Mouse (Mus musculus) midbrain, embryonic 12.5 days (tissue): Measurements from ENCODE around the gene 1500011B03Rik. TPM values are rescaled to one million over a fixed set of nuclear protein-coding genes. Genes with fewer than 3 reads are reported as not detected.

ENCODE experiments used
- ATAC-seq: fragments of 200-750 bp; cut with Nextera tagmentation; 2 replicates; pipeline ENCODE4 v1.8.0; 2017; ENCODE audit warnings: low read depth, moderate TSS enrichment, moderate library complexity; ENCODE audit not compliant: low FRiP score
- H3K27ac ChIP-seq: fragments of 300-500 bp; sonication (generic); replicated peaks from 2 replicates; pipeline ENCODE4 v1.5.1; 2016; ENCODE audit warnings: mild to moderate bottlenecking
- H3K27me3 ChIP-seq: fragments of 300-500 bp; sonication (generic); 2 replicates; pipeline ENCODE4 v1.6.1; 2016; ENCODE audit warnings: mild to moderate bottlenecking
- H3K36me3 ChIP-seq: fragments of 300-500 bp; sonication (generic); 2 replicates; pipeline ENCODE4 v1.6.1; 2016
- H3K4me1 ChIP-seq: fragments of 300-500 bp; sonication (generic); 2 replicates; pipeline ENCODE4 v1.6.1; 2016
- H3K4me2 ChIP-seq: fragments of 300-500 bp; sonication (generic); replicated peaks from 2 replicates; pipeline ENCODE4 v1.6.1; 2016; ENCODE audit warnings: mild to moderate bottlenecking, moderate library complexity
- H3K4me3 ChIP-seq: fragments of 300-500 bp; sonication (generic); 2 replicates; pipeline ENCODE4 v1.5.1; 2016; ENCODE audit warnings: mild to moderate bottlenecking
- H3K9ac ChIP-seq: fragments of 300-500 bp; sonication (generic); replicated peaks from 2 replicates; pipeline ENCODE4 v1.6.1; 2016; ENCODE audit warnings: mild to moderate bottlenecking, moderate library complexity
- H3K9me3 ChIP-seq: fragments of 300-500 bp; sonication (generic); 2 replicates; pipeline ENCODE4 v1.6.1; 2016; ENCODE audit warnings: mild to moderate bottlenecking
- WGBS: fragments of 180-500 bp; shearing (Covaris S2); methylation state at CpG from one replicate; pipeline ENCODE4 v1.1.7; 2016; 5-methylcytosine and 5-hydroxymethylcytosine counted together
- polyA plus RNA-seq: library from polyadenylated mRNA; unstranded; fragments of >200 nt; fragmentation: Nextera tagmentation; extraction: Ambion mirVana; gene quantifications from 2 replicates; pipeline ENCODE4 v1.2.1, GENCODE M21; 2016

The 1500011B03Rik gene
- polyA plus RNA-seq, 1 experiment from 2014 or later, result 167 TPM

GRCm38 (mm10) chr5:114836886-114837285, 13.6 kb upstream of the 1500011B03Rik start:
- 0 out of 2 replicates have a peak overlapping the region, but pooled peaks have one; percentile 24 for H3K9ac ChIP-seq
- H3K27ac ChIP-seq, result no peak overlapping the region
- H3K9me3 ChIP-seq, result no peaks in the 10 kb centered on the region
- no peak for ATAC-seq
- no peaks in the 10 kb centered on the region for H3K36me3 ChIP-seq
- H3K4me1 ChIP-seq, result peaks cover 4% of the 10 kb centered on the region; the same call in 1 of the 2 replicates
- no peak overlapping the region for H3K4me2 ChIP-seq
- WGBS, result 75% methylated on average over 12 of the region's 12 CpGs
- no peaks in the 10 kb centered on the region for H3K27me3 ChIP-seq
- H3K4me3 ChIP-seq, result no peak overlapping the region

GRCm38 (mm10) chr5:114829740-114830139, 6.5 kb upstream of the 1500011B03Rik start:
- 76% methylated on average over 3 of the region's 3 CpGs for WGBS
- Histone ChIP-seq H3K27me3 (no peaks in the 10 kb centered on the region), H3K27ac (no peak overlapping the region), H3K4me3 (no peak overlapping the region), H3K9me3 (no peaks in the 10 kb centered on the region), H3K36me3 (no peaks in the 10 kb centered on the region), H3K9ac (no peak overlapping the region), H3K4me2 (no peak overlapping the region), H3K4me1 (peaks cover 6% of the 10 kb centered on the region; the same call in 1 of the 2 replicates)
- no peak for ATAC-seq

GRCm38 (mm10) chr5:114827427-114827826, 4.2 kb upstream of the 1500011B03Rik start:
- no peak for ATAC-seq
- H3K4me3 ChIP-seq, result no peak overlapping the region
- H3K4me2 ChIP-seq, result no peak overlapping the region
- H3K9ac ChIP-seq, result no peak overlapping the region
- WGBS, result 93% methylated on average over 12 of the region's 12 CpGs
- H3K36me3 ChIP-seq, result no peaks in the 10 kb centered on the region
- H3K4me1 ChIP-seq, result peaks cover 8% of the 10 kb centered on the region
- no peaks in the 10 kb centered on the region for H3K9me3 ChIP-seq
- no peaks in the 10 kb centered on the region for H3K27me3 ChIP-seq
- no peak overlapping the region for H3K27ac ChIP-seq

- WGBS, result 11% methylated on average over 27 of the region's 27 CpGs
- Histone ChIP-seq H3K4me2 (peak overlapping the region; percentile 53), H3K4me3 (peak overlapping the region; percentile 37), H3K4me1 (peaks cover 9% of the 10 kb centered on the region), H3K27me3 (no peaks in the 10 kb centered on the region), H3K27ac (no peak overlapping the region), H3K9me3 (no peaks in the 10 kb centered on the region), H3K36me3 (no peaks in the 10 kb centered on the region; the same call in 1 of the 2 replicates), H3K9ac (peak overlapping the region; percentile 39; the same call in 1 of the 2 replicates)
- peak; percentile 71 for ATAC-seq
Observed at GRCm38 (mm10) chr5:114825978-114826691, 2.9 kb upstream of the 1500011B03Rik start.

GRCm38 (mm10) chr5:114824197-114824596, 929 bp upstream of the 1500011B03Rik start:
- Histone ChIP-seq H3K27ac (no peak overlapping the region), H3K4me3 (no peak overlapping the region), H3K36me3 (no peaks in the 10 kb centered on the region; the same call in 1 of the 2 replicates), H3K27me3 (no peaks in the 10 kb centered on the region), H3K4me2 (no peak overlapping the region), H3K9me3 (no peaks in the 10 kb centered on the region), H3K9ac (no peak overlapping the region), H3K4me1 (peaks cover 9% of the 10 kb centered on the region)
- WGBS, result 11% methylated on average over 9 of the region's 9 CpGs
- no peak for ATAC-seq

- Histone ChIP-seq H3K27ac (no peak overlapping the region), H3K4me3 (no peak overlapping the region), H3K4me1 (0 out of 2 replicates have a peak, but pooled peaks cover 6% of the 10 kb centered on the region), H3K9me3 (no peaks in the 10 kb centered on the region), H3K4me2 (no peak overlapping the region), H3K27me3 (no peaks in the 10 kb centered on the region), H3K36me3 (no peaks in the 10 kb centered on the region; the same call in 1 of the 2 replicates), H3K9ac (no peak overlapping the region)
- WGBS, result 79% methylated on average over 11 of the region's 11 CpGs
- ATAC-seq, result no peak
Observed at GRCm38 (mm10) chr5:114818124-114818523, 5.1 kb downstream of the 1500011B03Rik start.

- H3K4me2 ChIP-seq, result no peak overlapping the region
- H3K36me3 ChIP-seq, result no peaks in the 10 kb centered on the region
- no peaks in the 10 kb centered on the region for H3K9me3 ChIP-seq
- H3K4me1 ChIP-seq, result peaks cover 14% of the 10 kb centered on the region
- 75% methylated on average over 6 of the region's 6 CpGs for WGBS
- no peak overlapping the region for H3K9ac ChIP-seq
- no peak for ATAC-seq
- H3K4me3 ChIP-seq, result no peak overlapping the region
- no peak overlapping the region for H3K27ac ChIP-seq
- H3K27me3 ChIP-seq, result no peaks in the 10 kb centered on the region
Observed at GRCm38 (mm10) chr5:114816599-114816998, 6.7 kb downstream of the 1500011B03Rik start.

- peak overlapping the region; percentile 86 for H3K4me3 ChIP-seq
- H3K4me1 ChIP-seq, result peaks cover 22% of the 10 kb centered on the region
- peak overlapping the region; percentile 63 for H3K4me2 ChIP-seq
- WGBS, result 1% methylated on average over 50 of the region's 50 CpGs
- H3K27me3 ChIP-seq, result no peaks in the 10 kb centered on the region
- ATAC-seq, result peak; percentile 97
- H3K9ac ChIP-seq, result peak overlapping the region; percentile 91
- H3K27ac ChIP-seq, result peak overlapping the region; percentile 95
- H3K36me3 ChIP-seq, result peaks cover 16% of the 10 kb centered on the region
- no peaks in the 10 kb centered on the region for H3K9me3 ChIP-seq
Observed at GRCm38 (mm10) chr5:114813525-114814181, 9.6 kb downstream of the 1500011B03Rik start.

- H3K4me2 ChIP-seq, result no peak overlapping the region
- peaks cover 23% of the 10 kb centered on the region for H3K4me1 ChIP-seq
- H3K4me3 ChIP-seq, result no peak overlapping the region
- no peaks in the 10 kb centered on the region for H3K9me3 ChIP-seq
- H3K27me3 ChIP-seq, result no peaks in the 10 kb centered on the region
- no peak overlapping the region for H3K9ac ChIP-seq
- peaks cover 45% of the 10 kb centered on the region for H3K36me3 ChIP-seq
- ATAC-seq, result no peak
- H3K27ac ChIP-seq, result no peak overlapping the region
- 89% methylated on average over 5 of the region's 5 CpGs for WGBS
Observed at GRCm38 (mm10) chr5:114809826-114810225, 13.4 kb downstream of the 1500011B03Rik start.

- H3K9me3 ChIP-seq, result no peaks in the 10 kb centered on the region
- H3K4me1 ChIP-seq, result peaks cover 23% of the 10 kb centered on the region
- no peak overlapping the region for H3K4me2 ChIP-seq
- 81% methylated on average over 10 of the region's 10 CpGs for WGBS
- H3K27ac ChIP-seq, result peak overlapping the region; percentile 20; the same call in 1 of the 2 replicates
- peaks cover 50% of the 10 kb centered on the region for H3K36me3 ChIP-seq
- H3K27me3 ChIP-seq, result no peaks in the 10 kb centered on the region
- H3K9ac ChIP-seq, result no peak overlapping the region
- no peak overlapping the region for H3K4me3 ChIP-seq
- ATAC-seq, result no peak
Observed at GRCm38 (mm10) chr5:114809181-114809756, 14.0 kb downstream of the 1500011B03Rik start.

- ATAC-seq, result no peak
- H3K4me1 ChIP-seq, result peaks cover 23% of the 10 kb centered on the region
- no peak overlapping the region for H3K4me3 ChIP-seq
- no peak overlapping the region for H3K9ac ChIP-seq
- no peaks in the 10 kb centered on the region for H3K9me3 ChIP-seq
- H3K27ac ChIP-seq, result no peak overlapping the region
- peaks cover 59% of the 10 kb centered on the region for H3K36me3 ChIP-seq
- no peaks in the 10 kb centered on the region for H3K27me3 ChIP-seq
- no peak overlapping the region for H3K4me2 ChIP-seq
- 86% methylated on average over 8 of the region's 8 CpGs for WGBS
Observed at GRCm38 (mm10) chr5:114808385-114808784, 14.9 kb downstream of the 1500011B03Rik start.

GRCm38 (mm10) chr5:114807893-114808292, 15.4 kb downstream of the 1500011B03Rik start:
- no peak overlapping the region for H3K27ac ChIP-seq
- whole genome bisulfite sequencing, result 69% methylated on average over 6 of the region's 6 CpGs
- H3K4me2 ChIP-seq, result no peak overlapping the region
- H3K4me3 ChIP-seq, result no peak overlapping the region
- H3K36me3 ChIP-seq, result peaks cover 64% of the 10 kb centered on the region
- ATAC-seq, result no peak
- no peak overlapping the region for H3K9ac ChIP-seq
- no peaks in the 10 kb centered on the region for H3K27me3 ChIP-seq
- H3K4me1 ChIP-seq, result peaks cover 22% of the 10 kb centered on the region
- H3K9me3 ChIP-seq, result no peaks in the 10 kb centered on the region
